Mouse (Mus musculus) lung, postnatal 14 days (tissue): ENCODE data around the gene Ikzf2.

Experiments used
- DNase-seq: peaks from one replicate; pipeline ENCODE4 v3.0.0; 2021

The Ikzf2 gene

DNA sequence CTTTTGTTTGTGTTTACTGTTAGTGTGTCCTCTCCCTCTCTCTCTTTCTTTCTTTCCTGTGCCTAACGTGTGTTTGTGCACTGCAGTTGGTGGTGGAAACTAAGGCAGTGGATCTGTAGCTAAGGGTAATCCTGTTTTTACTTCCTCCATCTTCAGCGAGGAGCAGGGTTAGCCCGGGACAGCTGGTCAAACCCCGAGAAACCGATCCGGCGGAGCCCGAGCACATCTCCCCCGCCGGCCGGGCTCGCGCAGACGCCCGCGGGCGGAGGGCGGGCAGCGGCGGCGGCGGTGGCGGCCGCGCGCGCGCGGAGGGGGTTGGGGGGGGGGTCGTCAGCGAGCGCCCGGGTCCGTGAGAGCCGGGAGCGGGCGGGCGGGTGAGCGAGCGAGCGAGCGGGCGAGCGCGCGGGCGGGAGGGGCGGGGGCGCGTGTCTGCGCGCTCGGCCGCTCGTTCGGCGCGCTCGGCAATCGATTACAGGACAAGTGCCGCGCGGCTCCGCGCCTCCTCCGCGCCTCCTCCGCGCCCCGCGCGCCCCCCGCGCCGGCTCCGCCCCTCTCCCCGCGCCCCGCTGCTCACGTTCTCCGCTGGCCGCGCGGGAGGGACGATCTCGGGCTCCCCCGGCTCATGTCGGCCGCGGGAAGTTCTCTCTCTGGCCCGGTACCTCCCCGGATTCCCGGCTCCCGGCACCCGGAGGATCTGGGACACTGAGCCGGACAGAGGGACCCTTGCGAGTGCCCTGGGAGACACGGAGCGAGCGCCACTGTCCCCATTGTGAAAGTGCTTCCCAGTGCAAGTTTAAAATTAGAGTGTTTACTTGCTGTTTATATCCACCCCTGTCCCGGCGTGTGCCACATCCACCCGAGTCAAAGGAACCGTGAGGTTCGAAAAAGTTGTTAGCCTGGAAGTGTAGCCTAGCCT, at the start of gene Ikzf2:
Gene Ikzf2 (minus strand): TSS at position 170 of the 916 bp plus-strand sequence.
- peak; percentile 66 for DNase-seq

GRCm38 (mm10) chr1:69729729-69730128, 42.7 kb upstream of the Ikzf2 start:
- no peak for DNase-seq

GRCm38 (mm10) chr1:69729031-69729679, 42.1 kb upstream of the Ikzf2 start:
- DNase-seq, result no peak

DNA sequence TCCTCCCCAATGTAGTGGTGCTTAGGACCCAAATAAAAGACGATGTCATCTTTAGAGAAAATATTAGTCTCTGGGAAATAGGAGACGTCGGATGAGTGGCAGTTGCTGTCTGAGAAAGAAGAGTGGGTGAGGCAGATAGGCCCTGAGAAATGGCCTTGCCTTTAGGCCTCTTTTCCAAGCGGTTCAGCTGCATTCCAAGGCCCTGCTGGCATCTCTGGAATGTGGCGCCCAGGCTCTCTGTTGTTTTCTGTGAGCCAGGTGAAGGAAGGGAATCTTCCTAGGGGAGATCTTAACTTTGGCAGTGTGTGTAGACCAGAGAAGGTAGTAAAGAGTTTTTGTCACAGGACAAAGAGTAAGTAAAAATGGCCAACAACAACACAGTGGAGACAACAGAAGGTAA, 40.9 kb upstream of the Ikzf2 start:
- DNase-seq, result peak; percentile 28

- no peak for DNase-seq
Measured at GRCm38 (mm10) chr1:69717107-69717506, 30.1 kb upstream of the Ikzf2 start.

GRCm38 (mm10) chr1:69708571-69708970, 21.5 kb upstream of the Ikzf2 start:
- DNase-seq, result no peak

DNA sequence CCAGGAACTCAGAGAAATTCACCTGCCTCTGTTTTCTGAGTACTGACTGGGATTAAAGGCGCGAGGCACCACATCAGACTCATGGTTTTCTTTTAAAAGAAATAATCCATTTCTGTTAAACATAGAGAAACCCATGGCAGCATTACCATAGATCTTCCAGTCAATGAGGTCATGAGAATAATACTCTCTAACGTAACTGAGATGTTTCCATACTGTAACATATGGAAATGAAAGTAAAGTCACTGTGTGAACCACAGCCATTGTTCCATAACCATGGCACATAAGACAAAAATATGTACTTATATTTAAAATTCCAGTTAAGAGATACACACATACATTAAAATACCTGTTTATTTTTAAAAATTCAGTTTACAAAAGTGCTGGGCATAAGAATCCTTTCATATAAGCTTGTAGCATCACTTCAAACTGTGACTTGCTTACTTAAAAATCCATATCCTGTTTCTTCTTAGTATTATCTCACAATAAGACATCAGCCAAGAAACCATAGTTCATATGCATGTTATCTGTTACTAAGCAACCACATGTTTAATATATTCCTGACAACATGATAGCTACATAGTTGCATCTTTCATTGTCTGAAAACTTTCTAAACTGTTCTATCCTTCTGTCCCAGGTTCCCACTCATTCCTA, 16.6 kb upstream of the Ikzf2 start:
- DNase-seq, result no peak

DNA sequence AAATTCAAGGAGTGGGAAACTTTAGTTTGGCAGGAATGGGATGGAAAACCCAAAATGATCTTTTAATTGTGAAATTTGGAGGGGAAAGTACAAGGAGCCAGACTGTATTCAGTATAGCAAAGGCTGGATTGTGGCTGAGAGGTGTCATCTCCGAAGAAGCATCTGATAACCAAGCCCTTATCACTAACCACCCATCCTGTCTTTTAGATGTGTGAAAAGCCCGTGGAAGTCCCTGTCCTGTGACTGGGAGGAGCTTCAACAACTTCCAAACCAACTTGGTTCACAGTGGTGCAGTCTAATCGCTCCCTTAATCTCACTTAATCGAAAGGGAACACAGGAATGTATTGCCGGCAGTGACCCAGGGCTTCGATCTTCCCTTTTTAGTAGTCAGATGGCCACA, 4.9 kb upstream of the Ikzf2 start:
- DNase-seq, result no peak

DNA sequence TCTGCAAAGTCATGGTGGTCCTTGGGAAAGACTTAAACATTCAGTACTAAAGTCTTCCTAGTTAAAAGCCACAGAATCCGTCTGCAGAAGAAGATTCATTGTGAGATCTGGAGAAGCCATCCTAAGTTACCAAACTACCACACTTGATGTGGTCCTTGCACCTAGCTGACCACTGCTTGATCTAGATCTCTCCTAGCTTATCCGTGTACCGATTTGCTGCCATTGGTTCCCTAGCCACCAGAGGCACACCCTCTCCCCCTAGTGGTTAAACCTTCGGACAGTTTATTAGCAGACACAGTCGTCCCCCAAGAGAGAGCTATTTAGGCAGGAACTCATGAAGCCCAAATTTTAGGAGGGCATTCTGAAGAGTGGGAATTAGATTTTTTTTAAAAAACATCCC, 1.9 kb upstream of the Ikzf2 start:
- DNase-seq, result peak; percentile 56

DNA sequence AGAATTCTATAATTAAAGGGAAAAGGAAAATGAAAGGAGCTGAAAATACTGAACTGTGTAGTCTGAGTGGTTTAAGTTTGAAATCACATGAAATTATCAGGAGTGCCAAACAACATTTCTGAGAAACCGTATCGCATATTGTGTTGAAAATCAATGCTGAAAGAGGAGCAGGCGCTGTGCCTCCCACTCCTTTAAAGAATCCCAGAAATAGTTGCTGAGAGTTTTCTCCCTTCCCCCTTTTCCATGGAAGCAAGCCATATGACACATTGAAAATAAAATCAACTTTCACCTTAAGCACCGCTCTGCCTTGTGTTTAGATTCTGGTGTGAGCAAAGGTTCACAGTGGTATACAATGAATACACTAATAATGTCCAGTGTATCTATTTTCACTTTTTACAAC, 1.1 kb upstream of the Ikzf2 start:
- no peak for DNase-seq

GRCm38 (mm10) chr1:69686741-69687075, 337 bp downstream of the Ikzf2 start:
- no peak for DNase-seq

- no peak for DNase-seq
Measured at GRCm38 (mm10) chr1:69685890-69686490, 1.1 kb downstream of the Ikzf2 start.

- DNase-seq, result no peak
Measured at GRCm38 (mm10) chr1:69685049-69685889, 1.8 kb downstream of the Ikzf2 start.

DNA sequence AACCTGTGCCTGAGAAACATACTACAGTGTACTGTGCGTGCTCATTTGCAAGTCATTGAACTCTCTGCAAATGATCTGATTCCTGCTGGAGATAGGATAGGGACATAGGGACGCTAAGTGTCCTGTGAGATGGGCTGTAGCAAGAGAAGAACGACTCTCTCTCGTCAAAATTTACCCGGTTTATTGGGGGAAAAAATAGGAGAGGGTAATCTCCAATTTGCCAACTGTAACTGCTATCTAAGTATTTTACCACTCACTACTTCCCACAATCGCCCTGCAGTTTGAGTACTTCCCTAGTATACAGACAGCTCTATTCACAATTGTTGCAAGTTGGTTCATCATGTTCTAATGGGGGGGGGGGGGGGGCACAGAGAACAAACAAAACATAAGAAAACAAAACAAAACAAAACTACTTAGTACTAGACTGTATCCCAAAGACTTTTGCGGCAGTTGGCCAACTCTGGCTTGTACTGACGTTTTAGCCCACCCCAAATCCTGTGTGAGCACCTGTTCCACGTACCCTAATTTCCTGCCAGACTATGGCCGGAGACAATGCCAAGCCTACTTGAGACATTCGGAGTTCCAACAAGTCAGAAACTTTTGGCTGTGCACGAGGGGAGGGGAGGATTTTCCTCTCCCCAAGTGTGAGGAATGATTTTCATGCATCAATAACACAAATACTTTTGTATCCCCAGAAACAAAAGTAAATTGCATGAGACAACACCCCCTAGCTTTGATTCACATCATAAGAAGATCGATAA, 2.6 kb downstream of the Ikzf2 start:
- DNase-seq, result no peak

GRCm38 (mm10) chr1:69683851-69684250, 3.2 kb downstream of the Ikzf2 start:
- no peak for DNase-seq

DNA sequence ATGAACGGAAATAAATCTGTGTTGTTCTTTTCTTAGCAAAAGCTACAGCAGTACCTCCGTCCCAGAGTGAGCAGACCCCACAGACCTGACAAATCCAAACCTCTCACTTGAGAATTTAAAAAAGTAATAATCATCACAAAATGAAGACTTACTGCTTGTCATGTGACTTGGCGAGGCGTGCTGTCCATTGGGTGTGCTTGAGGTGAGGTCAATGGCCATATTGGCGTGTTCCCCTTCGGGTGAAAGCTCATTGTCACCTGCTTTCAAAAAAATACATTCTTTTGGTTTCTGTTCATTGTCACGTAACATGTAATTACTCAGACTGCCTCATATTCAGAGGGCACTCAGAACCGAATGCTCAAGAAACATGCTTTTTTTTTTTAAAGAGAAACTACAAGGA, 4.0 kb downstream of the Ikzf2 start:
- no peak for DNase-seq

- no peak for DNase-seq
Measured at GRCm38 (mm10) chr1:69682261-69682660, 4.8 kb downstream of the Ikzf2 start.

- DNase-seq, result no peak
Measured at GRCm38 (mm10) chr1:69681003-69681402, 6.0 kb downstream of the Ikzf2 start.

DNA sequence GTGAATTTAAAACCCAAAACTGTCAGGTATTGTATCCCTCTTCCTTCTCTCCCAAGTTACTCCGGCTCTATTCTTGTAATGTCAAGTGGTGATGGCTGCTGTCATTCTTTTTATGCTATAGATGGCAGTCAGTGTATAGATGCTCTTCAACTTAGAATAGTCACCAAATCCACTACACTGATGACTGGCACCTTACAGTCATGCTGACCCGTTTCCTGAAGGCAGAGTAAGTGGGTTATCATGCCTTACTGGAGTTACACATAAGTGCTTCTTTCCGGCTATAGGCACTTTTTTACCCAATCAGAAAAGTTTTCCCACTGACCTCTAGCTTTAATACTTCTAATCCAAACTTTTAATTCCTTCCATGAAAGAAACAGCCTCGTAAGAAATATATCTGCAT, 6.5 kb downstream of the Ikzf2 start:
- DNase-seq, result no peak

DNA sequence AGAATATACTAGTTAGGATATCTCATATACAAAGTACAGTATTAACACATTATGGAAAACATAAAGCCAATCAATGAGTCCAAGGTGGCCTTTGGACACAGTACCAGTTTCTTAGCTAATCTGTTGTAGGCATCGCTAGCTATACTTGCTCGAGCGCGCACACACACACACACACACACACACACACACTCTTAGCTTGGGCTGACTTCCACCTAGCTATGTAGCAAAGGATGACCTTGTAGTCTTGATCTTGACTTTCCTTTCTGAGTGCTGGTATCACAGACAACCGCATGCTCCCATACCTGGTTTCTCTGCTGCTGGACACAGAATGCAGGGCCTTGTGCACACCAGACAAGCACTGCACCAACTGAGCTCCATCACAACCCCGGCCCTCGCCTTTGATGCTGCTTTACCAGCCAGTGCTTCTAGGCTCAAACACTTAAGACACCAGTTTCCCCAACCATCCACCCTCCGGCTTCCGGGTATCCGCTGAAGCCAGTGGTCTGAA, 17.1 kb downstream of the Ikzf2 start:
- DNase-seq, result no peak

DNA sequence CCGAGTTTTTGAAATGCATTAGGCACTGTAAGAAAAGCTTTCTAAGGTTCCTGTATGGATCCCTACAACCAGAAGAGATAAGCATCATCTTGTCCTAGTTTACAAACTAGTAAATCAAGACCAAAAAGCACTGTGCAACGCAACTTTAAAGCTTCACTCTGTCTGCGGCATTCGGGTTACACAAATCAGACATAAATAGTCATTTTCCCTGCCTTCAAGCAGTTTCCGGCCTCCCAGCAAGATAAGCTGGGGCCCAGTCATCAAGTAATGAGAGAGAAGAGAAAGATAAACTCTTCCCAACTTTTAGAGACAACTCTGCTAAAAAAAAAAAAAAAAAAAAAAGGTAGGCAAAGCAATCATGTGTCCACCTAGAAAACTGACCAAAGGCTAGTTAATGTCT, 19.6 kb downstream of the Ikzf2 start:
- no peak for DNase-seq

GRCm38 (mm10) chr1:69659779-69660178, 27.3 kb downstream of the Ikzf2 start:
- no peak for DNase-seq
